19 mouse cellular contexts compared by ENCODE assay signal in genomic region chr19:55144691-55145090, GRCm38 (mm10). TPM values are rescaled to one million over a fixed set of nuclear protein-coding genes. Genes with fewer than 3 reads are reported as not detected.
DNase-seq lines count a peak whose midpoint lies in the region; ATAC-seq and TF ChIP-seq lines count a peak whose summit lies in the region.
"Had no signal": no experiment of that assay in that cellular context is flagged by ENCODE, and none has a peak within 500 bp of the region (broad histone marks: within the 10 kb centered on the region; RNA-seq: fewer than 3 reads in every experiment).

No protein-coding gene starts in this region.

- H3K9me3 ChIP-seq in hindbrain, embryonic 10.5 days, result no peaks in the 10 kb centered on the region
- no peaks in the 10 kb centered on the region for H3K9me3 ChIP-seq in hindbrain, embryonic 16.5 days (ENCODE audit: control insufficient read depth, low read length)
- no peaks in the 10 kb centered on the region for H3K9me3 ChIP-seq in midbrain, embryonic 12.5 days
- no peaks in the 10 kb centered on the region for H3K9me3 ChIP-seq in midbrain, postnatal 0 days (ENCODE audit: low read length)
- H3K9me3 ChIP-seq in forebrain, embryonic 13.5 days (replicated peaks), result no peaks in the 10 kb centered on the region
- no peaks in the 10 kb centered on the region for H3K9me3 ChIP-seq in neural tube, embryonic 14.5 days (ENCODE audit: control insufficient read depth, low read length)
- H3K9me3 ChIP-seq: heart, embryonic 15.5 days; hindbrain, embryonic 15.5 days; liver, embryonic 15.5 days had no signal

- peaks cover 50% of the 10 kb centered on the region for H3K4me1 ChIP-seq in hindbrain, embryonic 10.5 days (replicated peaks)
- H3K4me1 ChIP-seq in hindbrain, embryonic 16.5 days (ENCODE audit: control insufficient read depth, insufficient read depth, low read depth, low read length), result peaks cover 2% of the 10 kb centered on the region; the same call in 1 of the 2 replicates
- H3K4me1 ChIP-seq in midbrain, embryonic 12.5 days, result peaks cover 38% of the 10 kb centered on the region
- H3K4me1 ChIP-seq in midbrain, postnatal 0 days (ENCODE audit: insufficient read depth, low read length), result no peaks in the 10 kb centered on the region
- H3K4me1 ChIP-seq in forebrain, embryonic 13.5 days, result peaks cover 23% of the 10 kb centered on the region
- no peaks in the 10 kb centered on the region for H3K4me1 ChIP-seq in neural tube, embryonic 14.5 days (ENCODE audit: control insufficient read depth, insufficient read depth, low read length)
- H3K4me1 ChIP-seq: heart, embryonic 15.5 days had no signal

- DNase-seq in hindbrain, embryonic 10.5 days (ENCODE audit: low spot score), result no peak
- DNase-seq in midbrain, postnatal 0 days (ENCODE audit: low spot score), result no peak
- no peak for DNase-seq in spleen, adult 18-20 months
- DNase-seq: B cell, adult 2 months; cerebellum, postnatal 14 days; lung, postnatal 14 days; thymus, postnatal 4 days had no signal

- no peak overlapping the region for H3K4me2 ChIP-seq in hindbrain, embryonic 16.5 days (ENCODE audit: low read length)
- no peak overlapping the region for H3K4me2 ChIP-seq in midbrain, embryonic 12.5 days (replicated peaks)
- no peak overlapping the region for H3K4me2 ChIP-seq in midbrain, postnatal 0 days (ENCODE audit: low read depth, low read length, poor library complexity, severe bottlenecking)
- no peak overlapping the region for H3K4me2 ChIP-seq in forebrain, embryonic 13.5 days
- H3K4me2 ChIP-seq in neural tube, embryonic 14.5 days (ENCODE audit: low read depth, low read length), result no peak overlapping the region
- H3K4me2 ChIP-seq: heart, embryonic 15.5 days; hindbrain, embryonic 15.5 days; liver, embryonic 15.5 days had no signal

- 49% methylated on average over 5 of the region's 5 CpGs for WGBS in hindbrain, embryonic 10.5 days
- WGBS in hindbrain, embryonic 16.5 days, result 41% methylated on average over 5 of the region's 5 CpGs
- WGBS in midbrain, embryonic 12.5 days, result 35% methylated on average over 5 of the region's 5 CpGs
- whole genome bisulfite sequencing in midbrain, postnatal 0 days, result 46% methylated on average over 5 of the region's 5 CpGs
- WGBS in forebrain, embryonic 13.5 days, result 48% methylated on average over 5 of the region's 5 CpGs
- 51% methylated on average over 5 of the region's 5 CpGs for WGBS in neural tube, embryonic 14.5 days

- ATAC-seq in hindbrain, embryonic 16.5 days, result no peak
- peak; percentile 38; the same call in 1 of the 2 replicates for ATAC-seq in midbrain, embryonic 12.5 days (ENCODE audit: low FRiP score, low read depth)
- ATAC-seq in midbrain, postnatal 0 days (ENCODE audit: low FRiP score), result no peak
- ATAC-seq in forebrain, embryonic 13.5 days, result 0 out of 2 replicates have a peak, but pooled peaks have one; percentile 30
- ATAC-seq in neural tube, embryonic 14.5 days (ENCODE audit: low read depth), result no peak
- ATAC-seq: Patski had no signal

- H3K27me3 ChIP-seq in hindbrain, embryonic 10.5 days (ENCODE audit: insufficient read depth, poor library complexity, severe bottlenecking), result no peaks in the 10 kb centered on the region
- H3K27me3 ChIP-seq in hindbrain, embryonic 16.5 days (replicated peaks; ENCODE audit: control insufficient read depth, insufficient read depth, low read length), result no peaks in the 10 kb centered on the region; the same call in 1 of the 2 replicates
- H3K27me3 ChIP-seq in midbrain, embryonic 12.5 days, result no peaks in the 10 kb centered on the region
- no peaks in the 10 kb centered on the region for H3K27me3 ChIP-seq in midbrain, postnatal 0 days (ENCODE audit: insufficient read depth, low read length)
- H3K27me3 ChIP-seq in forebrain, embryonic 13.5 days, result no peaks in the 10 kb centered on the region
- no peaks in the 10 kb centered on the region for H3K27me3 ChIP-seq in neural tube, embryonic 14.5 days (ENCODE audit: control insufficient read depth, insufficient read depth, low read length)
- H3K27me3 ChIP-seq: heart, embryonic 15.5 days; hindbrain, embryonic 15.5 days; liver, embryonic 15.5 days had no signal

- no peaks in the 10 kb centered on the region for H3K36me3 ChIP-seq in hindbrain, embryonic 10.5 days
- no peaks in the 10 kb centered on the region for H3K36me3 ChIP-seq in hindbrain, embryonic 16.5 days (ENCODE audit: control insufficient read depth, insufficient read depth, low read length)
- no peaks in the 10 kb centered on the region for H3K36me3 ChIP-seq in midbrain, embryonic 12.5 days
- no peaks in the 10 kb centered on the region for H3K36me3 ChIP-seq in midbrain, postnatal 0 days (ENCODE audit: insufficient read depth, low read length)
- no peaks in the 10 kb centered on the region for H3K36me3 ChIP-seq in forebrain, embryonic 13.5 days (ENCODE audit: poor library complexity, severe bottlenecking)
- no peaks in the 10 kb centered on the region for H3K36me3 ChIP-seq in neural tube, embryonic 14.5 days (ENCODE audit: control insufficient read depth, insufficient read depth, low read length)
- H3K36me3 ChIP-seq: heart, embryonic 15.5 days; hindbrain, embryonic 15.5 days; liver, embryonic 15.5 days had no signal

- H3K27ac ChIP-seq in hindbrain, embryonic 10.5 days, result peak overlapping the region; percentile 92
- no peak overlapping the region for H3K27ac ChIP-seq in hindbrain, embryonic 16.5 days (ENCODE audit: low read depth, low read length)
- H3K27ac ChIP-seq in midbrain, embryonic 12.5 days (replicated peaks), result peak overlapping the region; percentile 93
- no peak overlapping the region for H3K27ac ChIP-seq in midbrain, postnatal 0 days (ENCODE audit: low read depth, low read length)
- H3K27ac ChIP-seq in forebrain, embryonic 13.5 days, result peak overlapping the region; percentile 80
- H3K27ac ChIP-seq in neural tube, embryonic 14.5 days (ENCODE audit: low read depth, low read length), result peak overlapping the region; percentile 6; the same call in 1 of the 2 replicates
- H3K27ac ChIP-seq: heart, embryonic 15.5 days; hindbrain, embryonic 15.5 days; liver, embryonic 15.5 days had no signal

- no peak overlapping the region for H3K9ac ChIP-seq in hindbrain, embryonic 16.5 days (ENCODE audit: low read depth, low read length)
- 0 out of 2 replicates have a peak overlapping the region, but pooled peaks have one; percentile 20 for H3K9ac ChIP-seq in midbrain, embryonic 12.5 days (replicated peaks)
- H3K9ac ChIP-seq in midbrain, postnatal 0 days (replicated peaks; ENCODE audit: low read length, poor library complexity, severe bottlenecking), result no peak overlapping the region
- no peak overlapping the region for H3K9ac ChIP-seq in forebrain, embryonic 13.5 days
- H3K9ac ChIP-seq in neural tube, embryonic 14.5 days (replicated peaks; ENCODE audit: low read depth, low read length), result no peak overlapping the region
- H3K9ac ChIP-seq: heart, embryonic 15.5 days; hindbrain, embryonic 15.5 days; liver, embryonic 15.5 days had no signal

- no peak for TF ChIP-seq CTCF in midbrain, postnatal 0 days (IDR thresholded peaks at IDR 0.05)

- H3K4me3 ChIP-seq in hindbrain, embryonic 10.5 days, result no peak overlapping the region
- no peak overlapping the region for H3K4me3 ChIP-seq in hindbrain, embryonic 16.5 days (ENCODE audit: low read length)
- H3K4me3 ChIP-seq in midbrain, embryonic 12.5 days, result no peak overlapping the region
- no peak overlapping the region for H3K4me3 ChIP-seq in midbrain, postnatal 0 days (ENCODE audit: low read depth, low read length)
- no peak overlapping the region for H3K4me3 ChIP-seq in forebrain, embryonic 13.5 days
- H3K4me3 ChIP-seq in neural tube, embryonic 14.5 days (ENCODE audit: low read depth, low read length), result no peak overlapping the region
- H3K4me3 ChIP-seq: heart, embryonic 15.5 days; hindbrain, embryonic 15.5 days; liver, embryonic 15.5 days had no signal

RNA-seq across cellular contexts. Expression of gene Gpam, which starts 17.7 kb away (rescaled TPM):
- 20.1 and 20.5 TPM in 2 replicates for polyA plus RNA-seq in hindbrain, embryonic 10.5 days (2016; fragmentation: Nextera tagmentation; extraction: Ambion mirVana)
- polyA plus RNA-seq in hindbrain, embryonic 16.5 days (2015; fragmentation: Nextera tagmentation; extraction: Ambion mirVana), result 20.4 and 25.2 TPM in 2 replicates
- 26.2 and 27.1 TPM in 2 replicates for polyA plus RNA-seq in midbrain, embryonic 12.5 days (2016; fragmentation: Nextera tagmentation; extraction: Ambion mirVana)
- 81.1 and 83.0 TPM in 2 replicates for total RNA-seq in midbrain, postnatal 0 days (2014; rRNA removed)
- polyA plus RNA-seq in midbrain, postnatal 0 days (2015; fragmentation: Nextera tagmentation; extraction: Ambion mirVana), result 23.6 and 24.0 TPM in 2 replicates
- polyA plus RNA-seq in forebrain, embryonic 13.5 days (2015; fragmentation: Nextera tagmentation; extraction: Ambion mirVana), result 14.1 and 17.6 TPM in 2 replicates
- polyA plus RNA-seq in neural tube, embryonic 14.5 days (2014; fragmentation: Nextera tagmentation; extraction: Ambion mirVana), result 22.7 and 28.6 TPM in 2 replicates

RNA-seq across cellular contexts. Expression of gene Tectb, which starts 35.8 kb away (rescaled TPM):
- polyA plus RNA-seq in hindbrain, embryonic 10.5 days (2016; fragmentation: Nextera tagmentation; extraction: Ambion mirVana), result not detected in 2 replicates
- 0.17 TPM in 1 of 2 replicates, not detected in the other for polyA plus RNA-seq in hindbrain, embryonic 16.5 days (2015; fragmentation: Nextera tagmentation; extraction: Ambion mirVana)
- 0.31 TPM in 2 replicates for polyA plus RNA-seq in midbrain, embryonic 12.5 days (2016; fragmentation: Nextera tagmentation; extraction: Ambion mirVana)
- total RNA-seq in midbrain, postnatal 0 days (2014; rRNA removed), result 0.09 TPM in 1 of 2 replicates, not detected in the other
- 0.16 and 0.34 TPM in 2 replicates for polyA plus RNA-seq in midbrain, postnatal 0 days (2015; fragmentation: Nextera tagmentation; extraction: Ambion mirVana)
- polyA plus RNA-seq in forebrain, embryonic 13.5 days (2015; fragmentation: Nextera tagmentation; extraction: Ambion mirVana), result 0.13 TPM in 1 of 2 replicates, not detected in the other
- polyA plus RNA-seq in neural tube, embryonic 14.5 days (2014; fragmentation: Nextera tagmentation; extraction: Ambion mirVana), result 0.12 TPM in 1 of 2 replicates, not detected in the other
- total RNA-seq: granulocyte monocyte progenitor cell, adult 5-6 weeks; left cerebral cortex, adult 18-20 months had no signal
- polyA plus RNA-seq: heart, embryonic 15.5 days; kidney, embryonic 14.5 days; limb, embryonic 11.5 days; Patski had no signal

Comparison
In these comparisons a context has a peak if more than half of its experiments do, and no peak if none do; other contexts are left out.
1. H3K27ac ChIP-seq: peak in hindbrain, embryonic 10.5 days (single experiment), midbrain, embryonic 12.5 days (single experiment), forebrain, embryonic 13.5 days (single experiment) and neural tube, embryonic 14.5 days (single experiment); none in hindbrain, embryonic 16.5 days (single experiment) and midbrain, postnatal 0 days (single experiment).
2. ATAC-seq: peak in midbrain, embryonic 12.5 days (single experiment) and forebrain, embryonic 13.5 days (single experiment); none in hindbrain, embryonic 16.5 days (single experiment), midbrain, postnatal 0 days (single experiment) and neural tube, embryonic 14.5 days (single experiment).